Mouse (Mus musculus) retina, postnatal 1 day (tissue): Measurements from ENCODE around the gene Rtl5.

Experiments
- DNase-seq: peaks from one replicate; pipeline ENCODE4 v3.0.0-alpha.2; 2012

The Rtl5 gene

GRCm38 (mm10) chrX:102065213-102065775 is 5.8 kb downstream of the Rtl5 start:
- no peak for DNase-seq

GRCm38 (mm10) chrX:102064062-102064461 is 7.0 kb downstream of the Rtl5 start:
- no peak for DNase-seq

- no peak for DNase-seq
Observed at GRCm38 (mm10) chrX:102060891-102061290, 10.2 kb downstream of the Rtl5 start.

- DNase-seq, result no peak
Observed at GRCm38 (mm10) chrX:102060243-102060642, 10.9 kb downstream of the Rtl5 start.

- peak; percentile 59 for DNase-seq
Observed at GRCm38 (mm10) chrX:102059437-102059836, 11.7 kb downstream of the Rtl5 start.

- no peak for DNase-seq
Observed at GRCm38 (mm10) chrX:102054009-102054408, 17.1 kb downstream of the Rtl5 start.

GRCm38 (mm10) chrX:102053371-102053770 is 17.7 kb downstream of the Rtl5 start:
- DNase-seq, result no peak

GRCm38 (mm10) chrX:102051225-102051624 is 19.9 kb downstream of the Rtl5 start:
- DNase-seq, result no peak

GRCm38 (mm10) chrX:102050552-102050951 is 20.6 kb downstream of the Rtl5 start:
- no peak for DNase-seq

- no peak for DNase-seq
Observed at GRCm38 (mm10) chrX:102042386-102042785, 28.7 kb downstream of the Rtl5 start.

GRCm38 (mm10) chrX:102041562-102041961 is 29.5 kb downstream of the Rtl5 start:
- no peak for DNase-seq

GRCm38 (mm10) chrX:102037506-102037905 is 33.6 kb downstream of the Rtl5 start:
- DNase-seq, result no peak

GRCm38 (mm10) chrX:102036866-102037361 is 34.2 kb downstream of the Rtl5 start:
- no peak for DNase-seq

GRCm38 (mm10) chrX:102035671-102036070 is 35.4 kb downstream of the Rtl5 start:
- no peak for DNase-seq

- no peak for DNase-seq
Observed at GRCm38 (mm10) chrX:102033566-102033965, 37.5 kb downstream of the Rtl5 start.

GRCm38 (mm10) chrX:102032431-102032830 is 38.7 kb downstream of the Rtl5 start:
- DNase-seq, result peak; percentile 2

GRCm38 (mm10) chrX:102031851-102032250 is 39.3 kb downstream of the Rtl5 start:
- peak; percentile 81 for DNase-seq

- DNase-seq, result no peak
Observed at GRCm38 (mm10) chrX:102024976-102025375, 46.1 kb downstream of the Rtl5 start.

- no peak for DNase-seq
Observed at GRCm38 (mm10) chrX:102019471-102020240, 51.4 kb downstream of the Rtl5 start.

- no peak for DNase-seq
Observed at GRCm38 (mm10) chrX:102018890-102019289, 52.2 kb downstream of the Rtl5 start.

GRCm38 (mm10) chrX:102017213-102017923 is 53.7 kb downstream of the Rtl5 start:
- no peak for DNase-seq
